Mouse (Mus musculus) left cerebral cortex, postnatal 10 days (tissue): ENCODE results near the gene Txndc8. TPM values are rescaled to one million over a fixed set of nuclear protein-coding genes. Genes with fewer than 3 reads are reported as not detected.

Experiments
- DNase-seq, 2 experiments: peaks; one replicate each; pipeline ENCODE4 v3.0.0; 2021 to 2022; ENCODE audit warnings: low spot score in 2 of 2, mixed read lengths in 1 of 2; ENCODE audit errors: extremely low spot score in 1 of 2
- intact Hi-C: fragments of 180-260 bp; cut with DNase I; formaldehyde crosslinking; loops from one replicate; pipeline ENCODE4 v1.15.1; 2025
- total RNA-seq, 2 experiments: library from RNA; stranded (reverse); gene quantifications; 2 replicates each; pipeline ENCODE4 v1.2.3; 2021

Gene Txndc8
- total RNA-seq, 2 experiments from 2014 or later: not detected

- intact Hi-C loops: loop anchor here (10.0 kb wide), 2 partner anchors 117 to 297 kb away; no protein-coding TSS in a partner anchor
- DNase-seq: no peak
Measured at GRCm38 (mm10) chr4:57958098-57958497, 50.8 kb downstream of the Txndc8 start.

- intact Hi-C loops: loop anchor here (10.0 kb wide), 2 partner anchors 117 to 297 kb away; no protein-coding TSS in a partner anchor
- no peak for DNase-seq
Measured at GRCm38 (mm10) chr4:57957200-57958085, 51.5 kb downstream of the Txndc8 start.

GRCm38 (mm10) chr4:57956029-57956960 lies 52.6 kb downstream of the Txndc8 start, which contains the start of gene Txn1:
TSS of gene Txn1 (minus strand) at chr4:57956411.
- intact Hi-C loops: loop anchor here (10.0 kb wide), 2 partner anchors 119 to 299 kb away; no protein-coding TSS in a partner anchor

GRCm38 (mm10) chr4:57955544-57955958 lies 53.4 kb downstream of the Txndc8 start:
- peak; percentile 44 to 73 for DNase-seq
- intact Hi-C loops: loop anchor here (10.0 kb wide), 2 partner anchors 119 to 299 kb away; no protein-coding TSS in a partner anchor

More at GRCm38 (mm10) chr4:57956029-57956960, 52.6 kb downstream of the Txndc8 start, which contains the start of gene Txn1:
- DNase-seq: peak; percentile 89 to 97

- no peak for DNase-seq
- intact Hi-C loops: loop anchor here (10.0 kb wide), 2 partner anchors 120 to 300 kb away; no protein-coding TSS in a partner anchor
Measured at GRCm38 (mm10) chr4:57954991-57955390, 53.9 kb downstream of the Txndc8 start.

- intact Hi-C loops: loop anchor here (10.0 kb wide), 2 partner anchors 120 to 300 kb away; no protein-coding TSS in a partner anchor
Measured at GRCm38 (mm10) chr4:57954580-57954979, 54.3 kb downstream of the Txndc8 start.

GRCm38 (mm10) chr4:57953796-57954195 lies 55.1 kb downstream of the Txndc8 start:
- intact Hi-C loops: loop anchor here (10.0 kb wide), 2 partner anchors 121 to 301 kb away; no protein-coding TSS in a partner anchor
- DNase-seq: no peak

More at GRCm38 (mm10) chr4:57954580-57954979, 54.3 kb downstream of the Txndc8 start:
- no peak for DNase-seq

- intact Hi-C loops: loop anchor here (10.0 kb wide), 2 partner anchors 122 to 302 kb away; no protein-coding TSS in a partner anchor
Measured at GRCm38 (mm10) chr4:57952891-57953290, 56.0 kb downstream of the Txndc8 start.

GRCm38 (mm10) chr4:57952416-57952815 lies 56.5 kb downstream of the Txndc8 start:
- DNase-seq: no peak
- intact Hi-C loops: loop anchor here (10.0 kb wide), 2 partner anchors 122 to 302 kb away; no protein-coding TSS in a partner anchor

More at GRCm38 (mm10) chr4:57952891-57953290, 56.0 kb downstream of the Txndc8 start:
- no peak for DNase-seq

- DNase-seq: no peak
- intact Hi-C loops: loop anchor here (10.0 kb wide), 2 partner anchors 125 to 305 kb away; no protein-coding TSS in a partner anchor
Measured at GRCm38 (mm10) chr4:57949866-57950265, 59.1 kb downstream of the Txndc8 start.

GRCm38 (mm10) chr4:57947476-57947875 lies 61.4 kb downstream of the Txndc8 start:
- no peak for DNase-seq
- intact Hi-C loops: no loop called here

- intact Hi-C loops: no loop called here
- DNase-seq: no peak
Measured at GRCm38 (mm10) chr4:57947036-57947435, 61.9 kb downstream of the Txndc8 start.

GRCm38 (mm10) chr4:57942892-57943291 lies 66.0 kb downstream of the Txndc8 start:
- intact Hi-C loops: no loop called here
- DNase-seq: no peak

- intact Hi-C loops: no loop called here
- no peak for DNase-seq
Measured at GRCm38 (mm10) chr4:57940631-57941030, 68.3 kb downstream of the Txndc8 start.

GRCm38 (mm10) chr4:57937292-57937691 lies 71.6 kb downstream of the Txndc8 start:
- DNase-seq: no peak
- intact Hi-C loops: no loop called here

- intact Hi-C loops: no loop called here
- no peak for DNase-seq
Measured at GRCm38 (mm10) chr4:57934181-57934580, 74.7 kb downstream of the Txndc8 start.
